Mouse (Mus musculus) spleen, adult 2 months (tissue): ENCODE data around the gene Dppa3.

Experiments
- CTCF ChIP-seq: fragments of 200-500 bp; IDR thresholded peaks from 2 replicates; pipeline ENCODE4 v1.5.1; 2011; ENCODE audit warnings: mild to moderate bottlenecking, inconsistent platforms; ENCODE audit not compliant: insufficient read depth, insufficient read length, insufficient replicate concordance; ENCODE audit errors: extremely low read depth
- POLR2A ChIP-seq: fragments of 200-500 bp; IDR thresholded peaks from 2 replicates; pipeline ENCODE4 v1.6.1; 2011; ENCODE audit warnings: low read depth, low read length, inconsistent platforms

DNA sequence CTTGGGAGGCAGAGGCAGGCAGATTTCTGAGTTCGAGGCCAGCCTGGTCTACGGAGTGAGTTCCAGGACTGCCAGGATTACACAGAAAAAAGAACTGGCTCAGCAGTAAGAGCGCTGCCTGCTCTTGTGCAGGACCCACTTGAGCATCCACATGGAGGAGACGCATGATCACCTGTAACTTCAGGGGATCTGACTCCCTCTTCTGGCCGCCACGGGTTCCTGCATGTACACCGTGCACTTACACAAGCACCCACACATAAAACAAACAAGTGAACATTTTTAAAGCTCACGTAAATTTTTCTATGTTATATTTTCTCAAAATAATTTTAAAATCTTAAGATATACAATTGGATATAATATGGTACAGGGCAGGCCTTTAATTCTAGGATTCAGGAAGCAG, 20.7 kb upstream of the Dppa3 start:
- peak; percentile 40; the same call in 1 of the 2 replicates for TF ChIP-seq CTCF
- no peak for TF ChIP-seq POLR2A
